Mouse (Mus musculus) leukemia stem cell, adult 10-12 weeks (primary cell): Measurements from ENCODE around the gene Ppy. TPM values are rescaled to one million over a fixed set of nuclear protein-coding genes. Genes with fewer than 3 reads are reported as not detected.

ENCODE experiments used
- polyA plus RNA-seq: library from polyadenylated mRNA; stranded (reverse); fragments of >175 nt; gene quantifications from 2 replicates; pipeline ENCODE4 v1.2.3, GENCODE M21; 2012; ENCODE audit warnings: low replicate concordance

The Ppy gene
- not detected in 2 replicates for polyA plus RNA-seq

GRCm38 (mm10) chr11:102101219-102101618 lies at the start of gene Ppy:
Gene Ppy (minus strand): TSS chr11:102101319.

GRCm38 (mm10) chr11:102145471-102146001 lies 44.4 kb upstream of the Ppy start, which contains the start of gene Nags:
Gene Nags (plus strand): TSS chr11:102145513.

GRCm38 (mm10) chr11:102107732-102108131 lies 6.6 kb upstream of the Ppy start, which contains the start of gene Pyy:
Gene Pyy (minus strand): TSS chr11:102107832.

DNA sequence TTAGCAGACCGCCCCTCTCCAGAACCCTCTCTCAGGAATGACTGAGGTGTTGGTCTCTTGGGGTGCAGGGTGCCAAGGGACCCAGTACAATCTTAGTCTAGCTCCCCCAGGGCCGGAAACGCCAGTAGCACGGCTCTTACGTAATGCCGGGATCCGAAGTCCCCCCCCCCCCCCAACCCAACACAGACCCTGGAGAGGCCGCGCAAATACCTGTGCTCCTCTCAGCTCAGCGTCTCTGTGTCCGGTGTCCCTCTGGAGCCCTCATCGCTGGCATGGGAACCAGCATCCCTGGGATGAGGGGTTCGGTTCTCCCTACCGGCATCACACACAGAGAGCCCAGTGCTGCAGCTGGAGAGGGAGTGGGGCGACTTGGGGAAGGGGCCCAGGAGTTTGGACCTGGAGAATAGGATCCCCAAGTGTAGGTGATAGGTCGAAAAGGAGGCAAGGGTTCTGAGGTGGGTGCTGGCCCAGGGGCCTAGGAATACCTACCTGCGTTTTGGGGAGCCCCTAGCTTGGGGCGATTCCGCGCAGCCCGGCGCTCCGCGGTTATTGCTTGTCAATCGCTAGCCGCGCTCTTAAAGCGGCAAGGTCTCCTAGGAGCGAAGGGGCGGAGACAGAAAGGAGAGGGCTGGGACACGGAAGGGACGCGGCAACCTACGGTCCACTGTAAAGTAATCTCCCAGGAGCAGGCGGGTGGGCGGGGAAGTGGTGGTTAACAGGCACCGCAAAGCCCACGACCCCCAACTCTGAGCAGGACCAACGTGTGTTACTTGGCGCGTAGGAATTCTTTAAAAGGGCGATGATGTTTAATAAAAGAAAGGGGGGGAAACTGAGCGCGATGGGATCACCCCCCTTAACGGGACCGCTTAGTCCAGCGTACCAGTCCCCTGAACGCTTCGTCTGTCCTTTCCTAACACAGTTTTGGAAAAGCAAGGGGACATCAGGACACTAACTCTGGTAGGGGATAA lies 12.9 kb downstream of the Ppy start, which contains the start of gene Mpp2:
TSS of gene Mpp2 (minus strand) at position 585 of the 968 bp plus-strand sequence.

Other genes with a start within 250 kb of the Ppy start
- not detected in 2 replicates for gene Meox1, start 206.9 kb downstream of the Ppy start, polyA plus RNA-seq
- gene Sost, start 134.3 kb downstream of the Ppy start, polyA plus RNA-seq: not detected in 2 replicates
- gene Cfap97d1, start 117.0 kb downstream of the Ppy start, polyA plus RNA-seq: not detected in 2 replicates
- 5.0 and 5.5 TPM in 2 replicates for gene Dusp3, start 114.3 kb downstream of the Ppy start, polyA plus RNA-seq
- gene Mpp3, start 72.9 kb downstream of the Ppy start, polyA plus RNA-seq: 0.29 and 0.50 TPM in 2 replicates
- gene Cd300lg, start 59.8 kb downstream of the Ppy start, polyA plus RNA-seq: 0.13 TPM in 1 of 2 replicates, not detected in the other
- 25.4 and 25.8 TPM in 2 replicates for gene Mpp2, start 12.8 kb downstream of the Ppy start, polyA plus RNA-seq
- gene Pyy, start 6.5 kb upstream of the Ppy start, polyA plus RNA-seq: not detected in 2 replicates
- 2.0 and 2.1 TPM in 2 replicates for gene Nags, start 44.2 kb upstream of the Ppy start, polyA plus RNA-seq
- 6.5 and 10.4 TPM in 2 replicates for gene Tmem101, start 55.1 kb upstream of the Ppy start, polyA plus RNA-seq
- 73.7 and 82.1 TPM in 2 replicates for gene Lsm12, start 84.0 kb upstream of the Ppy start, polyA plus RNA-seq
- gene G6pc3, start 88.3 kb upstream of the Ppy start, polyA plus RNA-seq: 19.9 and 23.2 TPM in 2 replicates
- gene Hdac5, start 128.8 kb upstream of the Ppy start, polyA plus RNA-seq: 89.8 and 95.7 TPM in 2 replicates
- gene BC030867, start 147.6 kb upstream of the Ppy start, polyA plus RNA-seq: 2.6 and 13.3 TPM in 2 replicates
- gene Asb16, start 167.4 kb upstream of the Ppy start, polyA plus RNA-seq: 0.98 and 1.2 TPM in 2 replicates
- 46.9 and 69.3 TPM in 2 replicates for gene Tmub2, start 183.6 kb upstream of the Ppy start, polyA plus RNA-seq
- 73.0 and 101 TPM in 2 replicates for gene Atxn7l3, start 195.3 kb upstream of the Ppy start, polyA plus RNA-seq
- gene Ubtf, start 218.4 kb upstream of the Ppy start, polyA plus RNA-seq: 99.7 and 124 TPM in 2 replicates